Mouse (Mus musculus): Measurements from ENCODE around the gene Rsf1. TPM values are rescaled to one million over a fixed set of nuclear protein-coding genes. Genes with fewer than 3 reads are reported as not detected.

Rsf1 gene
- total and polyA plus RNA-seq, 3 experiments: 14.2 to 58.5 (median 33.4) TPM

GRCm38 (mm10) chr7:97695441-97695840 is 115.8 kb downstream of the Rsf1 start:
- ATAC-seq (ENCODE audit: extremely low read depth, insufficient number of reproducible peaks, low FRiP score, poor library complexity, severe bottlenecking) (no peak), DNase-seq (ENCODE audit: low spot score) (no peak)
- Histone ChIP-seq H3K27me3 (ENCODE audit: insufficient read depth, low read length) (no peaks in the 10 kb centered on the region), H3K36me3 (replicated peaks) (peaks cover 28% of the 10 kb centered on the region), H3K4me1 (ENCODE audit: insufficient read depth, low read depth, low read length) (peaks cover 32% of the 10 kb centered on the region), H3K9me3 (replicated peaks) (no peaks in the 10 kb centered on the region), H3K4me3 (ENCODE audit: low read depth, low read length) (no peak overlapping the region)
- TF ChIP-seq GATA2 (IDR thresholded peaks at IDR 0.05; ENCODE audit: borderline replicate concordance, low read depth, low read length) (no peak), CTCF (IDR thresholded peaks at IDR 0.05; ENCODE audit: low read depth, low read length) (no peak), POLR2AphosphoS5 (IDR thresholded peaks at IDR 0.05; ENCODE audit: insufficient replicate concordance, low read depth, low read length) (no peak), TAL1 (conservative IDR thresholded peaks at IDR 0.05; ENCODE audit: low read depth, low read length) (no peak), GATA1 (IDR thresholded peaks at IDR 0.05; ENCODE audit: borderline replicate concordance, low read length) (no peak)

GRCm38 (mm10) chr7:97696133-97696505 is 116.4 kb downstream of the Rsf1 start:
- Histone ChIP-seq H3K4me1 (ENCODE audit: insufficient read depth, low read depth, low read length) (peaks cover 36% of the 10 kb centered on the region), H3K36me3 (replicated peaks) (peaks cover 28% of the 10 kb centered on the region), H3K9me3 (replicated peaks) (no peaks in the 10 kb centered on the region), H3K4me3 (ENCODE audit: low read depth, low read length) (peak overlapping the region; percentile 99), H3K27me3 (ENCODE audit: insufficient read depth, low read length) (no peaks in the 10 kb centered on the region)
- ATAC-seq (ENCODE audit: extremely low read depth, insufficient number of reproducible peaks, low FRiP score, poor library complexity, severe bottlenecking): 0 out of 2 replicates have a peak, but pooled peaks have one; percentile 16
- TF ChIP-seq TAL1 (conservative IDR thresholded peaks at IDR 0.05; ENCODE audit: low read depth, low read length): no peak
- TF ChIP-seq GATA2 (IDR thresholded peaks at IDR 0.05; ENCODE audit: borderline replicate concordance, low read depth, low read length): no peak
- no peak for TF ChIP-seq CTCF (IDR thresholded peaks at IDR 0.05; ENCODE audit: low read depth, low read length)
- TF ChIP-seq POLR2AphosphoS5 (IDR thresholded peaks at IDR 0.05; ENCODE audit: insufficient replicate concordance, low read depth, low read length): no peak
- peak; percentile 3 for DNase-seq (ENCODE audit: low spot score)

- no peaks in the 10 kb centered on the region for H3K9me3 ChIP-seq (replicated peaks)
These were observed 117.0 kb downstream of the Rsf1 start, which contains the start of gene Clns1a for GRCm38 (mm10) chr7:97696506-97697254. Gene Clns1a (plus strand): TSS chr7:97696634.

GRCm38 (mm10) chr7:97700173-97700572 is 120.5 kb downstream of the Rsf1 start:
- ATAC-seq (ENCODE audit: extremely low read depth, insufficient number of reproducible peaks, low FRiP score, poor library complexity, severe bottlenecking) (no peak), DNase-seq (ENCODE audit: low spot score) (no peak)
- TF ChIP-seq CTCF (IDR thresholded peaks at IDR 0.05; ENCODE audit: low read depth, low read length): no peak
- TF ChIP-seq POLR2AphosphoS5 (IDR thresholded peaks at IDR 0.05; ENCODE audit: insufficient replicate concordance, low read depth, low read length): no peak
- no peak for TF ChIP-seq TAL1 (conservative IDR thresholded peaks at IDR 0.05; ENCODE audit: low read depth, low read length)
- TF ChIP-seq GATA1 (IDR thresholded peaks at IDR 0.05; ENCODE audit: borderline replicate concordance, low read length): no peak
- TF ChIP-seq GATA2 (IDR thresholded peaks at IDR 0.05; ENCODE audit: borderline replicate concordance, low read depth, low read length): no peak
- peaks cover 50% of the 10 kb centered on the region for H3K36me3 ChIP-seq (replicated peaks)
- no peak overlapping the region for H3K4me3 ChIP-seq (ENCODE audit: low read depth, low read length)
- H3K4me1 ChIP-seq (ENCODE audit: insufficient read depth, low read depth, low read length): peaks cover 46% of the 10 kb centered on the region
- no peaks in the 10 kb centered on the region for H3K27me3 ChIP-seq (ENCODE audit: insufficient read depth, low read length)
- no peaks in the 10 kb centered on the region for H3K9me3 ChIP-seq (replicated peaks)

More at GRCm38 (mm10) chr7:97696506-97697254, 117.0 kb downstream of the Rsf1 start, which contains the start of gene Clns1a:
- Histone ChIP-seq H3K4me3 (ENCODE audit: low read depth, low read length) (peak within 1 kb of the TSS; percentile 99), H3K27me3 (ENCODE audit: insufficient read depth, low read length) (no peaks in the 10 kb centered on the region), H3K4me1 (ENCODE audit: insufficient read depth, low read depth, low read length) (peaks cover 36% of the 10 kb centered on the region), H3K36me3 (replicated peaks) (peaks cover 29% of the 10 kb centered on the region)
- DNase-seq (ENCODE audit: low spot score): peak; percentile 80
- TF ChIP-seq CTCF (IDR thresholded peaks at IDR 0.05; ENCODE audit: low read depth, low read length): no peak
- TF ChIP-seq GATA1 (IDR thresholded peaks at IDR 0.05; ENCODE audit: borderline replicate concordance, low read length): no peak
- no peak for TF ChIP-seq TAL1 (conservative IDR thresholded peaks at IDR 0.05; ENCODE audit: low read depth, low read length)
- no peak for TF ChIP-seq POLR2AphosphoS5 (IDR thresholded peaks at IDR 0.05; ENCODE audit: insufficient replicate concordance, low read depth, low read length)
- TF ChIP-seq GATA2 (IDR thresholded peaks at IDR 0.05; ENCODE audit: borderline replicate concordance, low read depth, low read length): no peak
- peak; percentile 96 for ATAC-seq (ENCODE audit: extremely low read depth, insufficient number of reproducible peaks, low FRiP score, poor library complexity, severe bottlenecking)

- peaks cover 56% of the 10 kb centered on the region for H3K36me3 ChIP-seq (replicated peaks)
- no peaks in the 10 kb centered on the region for H3K27me3 ChIP-seq (ENCODE audit: insufficient read depth, low read length)
- no peak overlapping the region for H3K4me3 ChIP-seq (ENCODE audit: low read depth, low read length)
- ATAC-seq (ENCODE audit: extremely low read depth, insufficient number of reproducible peaks, low FRiP score, poor library complexity, severe bottlenecking) (no peak), DNase-seq (ENCODE audit: low spot score) (no peak)
- no peaks in the 10 kb centered on the region for H3K9me3 ChIP-seq (replicated peaks)
- peaks cover 41% of the 10 kb centered on the region for H3K4me1 ChIP-seq (ENCODE audit: insufficient read depth, low read depth, low read length)
- no peak for TF ChIP-seq TAL1 (conservative IDR thresholded peaks at IDR 0.05; ENCODE audit: low read depth, low read length)
- no peak for TF ChIP-seq POLR2AphosphoS5 (IDR thresholded peaks at IDR 0.05; ENCODE audit: insufficient replicate concordance, low read depth, low read length)
- TF ChIP-seq GATA1 (IDR thresholded peaks at IDR 0.05; ENCODE audit: borderline replicate concordance, low read length): no peak
- TF ChIP-seq GATA2 (IDR thresholded peaks at IDR 0.05; ENCODE audit: borderline replicate concordance, low read depth, low read length): no peak
- no peak for TF ChIP-seq CTCF (IDR thresholded peaks at IDR 0.05; ENCODE audit: low read depth, low read length)
These were observed 121.4 kb downstream of the Rsf1 start for GRCm38 (mm10) chr7:97701106-97701505.

GRCm38 (mm10) chr7:97707123-97707522 is 127.4 kb downstream of the Rsf1 start:
- Histone ChIP-seq H3K27me3 (ENCODE audit: insufficient read depth, low read length) (no peaks in the 10 kb centered on the region), H3K36me3 (replicated peaks) (peaks cover 76% of the 10 kb centered on the region), H3K4me3 (ENCODE audit: low read depth, low read length) (no peak overlapping the region), H3K9me3 (replicated peaks) (no peaks in the 10 kb centered on the region), H3K4me1 (ENCODE audit: insufficient read depth, low read depth, low read length) (peaks cover 22% of the 10 kb centered on the region)
- ATAC-seq (ENCODE audit: extremely low read depth, insufficient number of reproducible peaks, low FRiP score, poor library complexity, severe bottlenecking) (no peak), DNase-seq (ENCODE audit: low spot score) (no peak)
- no peak for TF ChIP-seq GATA2 (IDR thresholded peaks at IDR 0.05; ENCODE audit: borderline replicate concordance, low read depth, low read length)
- TF ChIP-seq TAL1 (conservative IDR thresholded peaks at IDR 0.05; ENCODE audit: low read depth, low read length): no peak
